Mouse (Mus musculus) liver, embryonic 11.5 days (tissue): ENCODE measurements around the gene Gm8890. TPM values are rescaled to one million over a fixed set of nuclear protein-coding genes. Genes with fewer than 3 reads are reported as not detected.
"Not testable (repeated sequence)": the region's sequence is repeated elsewhere in the genome, so short reads cannot be mapped to it uniquely, and the experiment has no call there.

Experiments used
- ATAC-seq: fragments of 200-750 bp; cut with Nextera tagmentation; replicated peaks from 2 replicates; pipeline ENCODE4 v1.8.0; 2017; ENCODE audit warnings: moderate number of reproducible peaks, mild to moderate bottlenecking, moderate TSS enrichment, moderate library complexity; ENCODE audit not compliant: low FRiP score
- DNase-seq: peaks from one replicate; pipeline ENCODE4 v3.0.0-alpha.2; 2017; ENCODE audit warnings: low spot score
- H3K27ac ChIP-seq: fragments of 300-500 bp; sonication (generic); 2 replicates; pipeline ENCODE4 v1.5.1; 2014; ENCODE audit warnings: mild to moderate bottlenecking, low read depth, low read length, control low read depth
- H3K27me3 ChIP-seq: fragments of 300-500 bp; sonication (generic); replicated peaks from 2 replicates; pipeline ENCODE4 v1.6.1; 2014; ENCODE audit warnings: low read length, mixed read lengths; ENCODE audit not compliant: control insufficient read depth, insufficient read depth
- H3K36me3 ChIP-seq: fragments of 300-500 bp; sonication (generic); 2 replicates; pipeline ENCODE4 v1.6.1; 2014; ENCODE audit warnings: mild to moderate bottlenecking, low read length, moderate library complexity, mixed read lengths; ENCODE audit not compliant: control insufficient read depth, insufficient read depth
- H3K4me1 ChIP-seq: fragments of 300-500 bp; sonication (generic); replicated peaks from 2 replicates; pipeline ENCODE4 v1.6.1; 2014; ENCODE audit warnings: low read length, mixed read lengths; ENCODE audit not compliant: control insufficient read depth, insufficient read depth
- H3K4me2 ChIP-seq: fragments of 300-500 bp; sonication (generic); 2 replicates; pipeline ENCODE4 v1.6.1; 2014; ENCODE audit warnings: mild to moderate bottlenecking, control low read depth, moderate library complexity
- H3K4me3 ChIP-seq: fragments of 300-500 bp; sonication (generic); 2 replicates; pipeline ENCODE4 v1.5.1; 2014; ENCODE audit warnings: low read depth, low read length, control low read depth
- H3K9ac ChIP-seq: fragments of 300-500 bp; sonication (generic); 2 replicates; pipeline ENCODE4 v1.6.1; 2014; ENCODE audit warnings: low read depth, low read length, control low read depth
- H3K9me3 ChIP-seq: fragments of 300-500 bp; sonication (generic); 2 replicates; pipeline ENCODE4 v1.6.1; 2016; ENCODE audit warnings: low read length, inconsistent platforms, mixed read lengths; ENCODE audit not compliant: control insufficient read depth
- WGBS: fragments of 180-500 bp; shearing (Covaris S2); extraction: QIAGEN DNeasy Blood & Tissue Kit; methylation state at CpG from one replicate; pipeline ENCODE4 v1.1.7; 2014; 5-methylcytosine and 5-hydroxymethylcytosine counted together
- polyA plus RNA-seq: library from polyadenylated mRNA; unstranded; fragments of >200 nt; fragmentation: Nextera tagmentation; extraction: Ambion mirVana; gene quantifications from 2 replicates; pipeline ENCODE4 v1.2.1, GENCODE M21; 2014

Gm8890 gene
- polyA plus RNA-seq = not detected in 2 replicates

DNA sequence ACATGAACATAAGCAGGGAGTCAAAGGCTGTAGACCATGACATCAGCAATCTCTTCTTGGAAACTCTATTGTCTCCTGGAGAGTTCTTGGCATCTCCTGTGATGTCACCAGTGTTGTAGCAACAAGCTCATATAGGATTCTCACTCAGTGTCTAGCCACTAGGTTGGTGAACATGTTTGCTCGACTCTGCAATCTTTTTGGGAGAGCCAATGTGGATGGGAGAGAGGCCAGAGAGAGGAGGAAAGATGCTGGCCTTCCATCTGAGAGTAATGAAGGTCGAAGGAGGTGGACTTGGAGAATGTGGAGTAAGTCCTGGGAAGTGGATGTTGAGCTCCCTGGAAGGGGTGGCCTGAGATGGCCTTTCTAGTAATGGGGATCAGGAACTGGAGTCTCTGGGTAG, at the start of gene Gm8890:
TSS of gene Gm8890 (plus strand) at position 301 of the 400 bp plus-strand sequence.
- not testable (repeated sequence) for H3K27me3 ChIP-seq, H3K9ac ChIP-seq
- whole genome bisulfite sequencing = no CpG with 5 or more reads among the region's 2 CpGs

DNA sequence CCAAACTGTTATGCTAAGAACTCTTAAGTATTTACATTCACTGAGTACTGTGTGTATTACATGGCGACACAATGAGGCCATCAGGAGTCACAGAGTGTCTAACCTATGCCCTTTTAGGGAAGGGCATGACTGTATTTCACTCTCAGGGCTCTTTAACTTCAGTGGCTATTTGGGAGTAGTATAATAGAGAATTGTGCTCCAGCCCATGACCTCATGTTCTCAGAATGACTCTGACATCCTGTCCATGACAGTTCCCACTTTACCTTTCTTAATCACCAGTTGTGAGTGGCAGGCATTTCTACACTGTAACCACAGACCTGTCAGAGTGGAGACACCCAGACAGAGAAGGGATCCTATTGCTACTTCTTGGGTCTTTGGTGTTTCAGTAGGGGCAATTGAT, 388 bp downstream of the Gm8890 start:
- not testable (repeated sequence) for ATAC-seq, H3K9ac ChIP-seq, H3K9me3 ChIP-seq, H3K27ac ChIP-seq, H3K27me3 ChIP-seq, H3K4me3 ChIP-seq, H3K4me1 ChIP-seq, H3K36me3 ChIP-seq, H3K4me2 ChIP-seq, DNase-seq
- WGBS = 50% methylated on average over 1 of the region's 1 CpGs

More for the DNA sequence above, at the start of gene Gm8890:
- H3K9me3 ChIP-seq, H3K27ac ChIP-seq, H3K4me2 ChIP-seq, H3K36me3 ChIP-seq, ATAC-seq, H3K4me1 ChIP-seq, DNase-seq, H3K4me3 ChIP-seq: not testable (repeated sequence)

Other genes starting within 250 kb of the Gm8890 start
- not detected in 2 replicates for gene Gm8879, start 128.4 kb upstream of the Gm8890 start, polyA plus RNA-seq
- gene Gm5861, start 73.0 kb upstream of the Gm8890 start, polyA plus RNA-seq = not detected in 2 replicates
- not detected in 2 replicates for gene Speer1, start 85.5 kb downstream of the Gm8890 start, polyA plus RNA-seq
- not detected in 2 replicates for gene Gm8897, start 160.4 kb downstream of the Gm8890 start, polyA plus RNA-seq
- gene Gm8906, start 246.7 kb downstream of the Gm8890 start, polyA plus RNA-seq = not detected in 2 replicates